Mouse (Mus musculus) megakaryocyte, embryonic 14.5 days (primary cell): ENCODE measurements around the gene Pilrb1.

Experiments used
- FLI1 ChIP-seq: IDR thresholded peaks from 2 replicates; pipeline ENCODE4 v1.6.1; 2012; ENCODE audit warnings: low read length, inconsistent platforms, mixed read lengths
- GATA1 ChIP-seq: IDR thresholded peaks from 3 replicates; pipeline ENCODE4 v1.6.1; 2012; ENCODE audit warnings: mixed read lengths, low read length, inconsistent platforms, borderline replicate concordance

DNA sequence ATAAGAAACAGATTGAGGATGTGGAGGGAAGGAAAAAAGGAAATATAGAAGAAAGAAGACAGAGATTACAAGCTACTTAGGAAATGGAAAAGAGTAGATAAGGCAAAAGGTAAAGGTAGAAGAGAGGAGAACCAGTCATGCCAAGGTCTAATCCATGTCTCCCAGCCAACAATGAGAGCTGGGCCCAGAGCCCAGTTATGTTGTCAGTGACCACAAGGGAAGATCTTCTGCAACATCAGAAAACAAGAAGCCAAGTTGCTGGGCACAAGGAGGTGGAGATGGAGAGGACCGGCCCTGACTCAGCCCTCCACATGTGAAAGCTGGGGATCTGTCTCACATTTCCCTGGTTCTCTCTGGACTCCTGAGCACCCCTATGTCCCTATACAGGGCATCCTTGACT, 29.8 kb upstream of the Pilrb1 start:
- TF ChIP-seq GATA1, result no peak
- TF ChIP-seq FLI1, result no peak
